Mouse (Mus musculus): ENCODE data around the gene Tnfrsf14.

Tnfrsf14 gene

GRCm38 (mm10) chr4:154928395-154929087 is at the start of gene Tnfrsf14:
Gene Tnfrsf14, minus strand, starts transcription at chr4:154928563.
- DNase-seq (ENCODE audit: inconsistent age in 2 of 2, low spot score in 1 of 2) = no peak

GRCm38 (mm10) chr4:154974163-154974611 is 45.8 kb upstream of the Tnfrsf14 start:
- peak in 1 of 2 experiments; percentile 56 for DNase-seq (ENCODE audit: inconsistent age in 2 of 2, low spot score in 1 of 2)

GRCm38 (mm10) chr4:154972546-154972945 is 44.2 kb upstream of the Tnfrsf14 start:
- no peak for DNase-seq (ENCODE audit: inconsistent age in 2 of 2, low spot score in 1 of 2)

GRCm38 (mm10) chr4:154967173-154967572 is 38.8 kb upstream of the Tnfrsf14 start:
- peak in 1 of 2 experiments; percentile 72 for DNase-seq (ENCODE audit: inconsistent age in 2 of 2, low spot score in 1 of 2)

- DNase-seq (ENCODE audit: inconsistent age in 2 of 2, low spot score in 1 of 2) = no peak
Measured at GRCm38 (mm10) chr4:154965856-154966255, 37.5 kb upstream of the Tnfrsf14 start.

GRCm38 (mm10) chr4:154964581-154965235 is 36.3 kb upstream of the Tnfrsf14 start:
- peak in 1 of 2 experiments; percentile 56 for DNase-seq (ENCODE audit: inconsistent age in 2 of 2, low spot score in 1 of 2)

- peak; percentile 93 to 98 for DNase-seq (ENCODE audit: inconsistent age in 2 of 2, low spot score in 1 of 2)
Measured at GRCm38 (mm10) chr4:154963901-154964580, 35.7 kb upstream of the Tnfrsf14 start, which contains the start of gene Pank4. Gene Pank4, plus strand, starts transcription at chr4:154964123.

GRCm38 (mm10) chr4:154963190-154963836 is 35.0 kb upstream of the Tnfrsf14 start:
- no peak for DNase-seq (ENCODE audit: inconsistent age in 2 of 2, low spot score in 1 of 2)

- no peak for DNase-seq (ENCODE audit: inconsistent age in 2 of 2, low spot score in 1 of 2)
Measured at GRCm38 (mm10) chr4:154962683-154963082, 34.3 kb upstream of the Tnfrsf14 start.

- no peak for DNase-seq (ENCODE audit: inconsistent age in 2 of 2, low spot score in 1 of 2)
Measured at GRCm38 (mm10) chr4:154961911-154962310, 33.5 kb upstream of the Tnfrsf14 start.

GRCm38 (mm10) chr4:154961226-154961738 is 32.9 kb upstream of the Tnfrsf14 start:
- DNase-seq (ENCODE audit: inconsistent age in 2 of 2, low spot score in 1 of 2) = peak; percentile 42 to 74

- no peak for DNase-seq (ENCODE audit: inconsistent age in 2 of 2, low spot score in 1 of 2)
Measured at GRCm38 (mm10) chr4:154960690-154961225, 32.4 kb upstream of the Tnfrsf14 start, which contains the start of gene Hes5. Gene Hes5, plus strand, starts transcription at chr4:154960923.

GRCm38 (mm10) chr4:154960021-154960689 is 31.8 kb upstream of the Tnfrsf14 start:
- no peak for DNase-seq (ENCODE audit: inconsistent age in 2 of 2, low spot score in 1 of 2)

- no peak for DNase-seq (ENCODE audit: inconsistent age in 2 of 2, low spot score in 1 of 2)
Measured at GRCm38 (mm10) chr4:154958621-154959020, 30.3 kb upstream of the Tnfrsf14 start.

GRCm38 (mm10) chr4:154958171-154958570 is 29.8 kb upstream of the Tnfrsf14 start:
- DNase-seq (ENCODE audit: inconsistent age in 2 of 2, low spot score in 1 of 2) = no peak

GRCm38 (mm10) chr4:154957289-154957993 is 29.1 kb upstream of the Tnfrsf14 start:
- no peak for DNase-seq (ENCODE audit: inconsistent age in 2 of 2, low spot score in 1 of 2)

GRCm38 (mm10) chr4:154956604-154957003 is 28.2 kb upstream of the Tnfrsf14 start:
- no peak for DNase-seq (ENCODE audit: inconsistent age in 2 of 2, low spot score in 1 of 2)

GRCm38 (mm10) chr4:154952461-154953241 is 24.3 kb upstream of the Tnfrsf14 start:
- DNase-seq (ENCODE audit: inconsistent age in 2 of 2, low spot score in 1 of 2) = no peak

- no peak for DNase-seq (ENCODE audit: inconsistent age in 2 of 2, low spot score in 1 of 2)
Measured at GRCm38 (mm10) chr4:154949589-154949982, 21.2 kb upstream of the Tnfrsf14 start.

Data from adrenal gland, adult (tissue).